Mouse (Mus musculus) adrenal gland, adult 18-20 months (tissue): ENCODE data around the gene 4930404H24Rik. TPM values are rescaled to one million over a fixed set of nuclear protein-coding genes. Genes with fewer than 3 reads are reported as not detected.

ENCODE experiments used
- DNase-seq, 2 experiments: peaks; one replicate each; pipeline ENCODE4 v3.0.0; 2021 to 2022; ENCODE audit warnings: low spot score in 2 of 2
- total RNA-seq, 2 experiments: library from RNA; stranded (reverse); gene quantifications; 1 replicate in 1 of 2; 2 replicates in 1 of 2; pipeline ENCODE4 v1.2.3; 2021

4930404H24Rik gene
- total RNA-seq, 2 experiments from 2014 or later, result not detected

DNA sequence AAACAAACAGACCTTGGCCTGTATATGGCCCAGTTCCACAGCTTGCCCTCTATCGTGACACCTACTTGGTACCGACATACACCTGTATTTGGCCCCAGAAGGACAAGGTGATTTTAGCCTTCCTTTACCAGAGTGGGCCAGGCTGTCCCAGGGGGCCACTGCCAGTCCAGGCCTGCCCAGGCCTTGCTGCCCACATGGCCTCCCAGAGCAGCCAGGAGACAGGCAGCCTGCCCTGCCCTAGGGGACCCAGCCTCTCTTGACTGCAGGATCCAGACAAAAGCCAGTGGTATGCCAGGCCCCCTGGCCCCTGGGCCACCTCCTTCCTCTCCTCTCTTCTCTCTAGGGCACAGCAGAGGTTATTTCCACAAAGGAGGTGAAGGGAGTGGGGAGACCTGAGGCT, 15.4 kb downstream of the 4930404H24Rik start:
- no peak for DNase-seq

DNA sequence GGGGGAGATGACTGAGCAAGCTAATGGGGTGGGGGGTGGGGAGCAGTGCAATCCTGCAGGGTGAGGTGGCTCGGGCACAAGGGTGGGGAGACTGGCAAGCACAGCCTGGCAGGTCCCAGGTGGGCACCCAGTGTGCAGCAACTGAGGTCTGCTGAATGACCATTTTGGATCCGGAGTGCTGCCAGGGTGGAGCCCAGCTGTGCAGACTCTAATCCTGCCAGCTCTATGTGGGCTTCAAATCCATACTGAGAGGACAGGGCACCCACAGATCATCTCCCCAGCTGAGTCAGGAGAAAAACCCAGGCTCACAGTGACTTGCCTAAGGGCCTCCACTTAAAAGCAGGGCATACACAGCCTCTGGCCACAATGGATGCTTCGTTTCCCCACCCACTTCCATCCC, 15.8 kb downstream of the 4930404H24Rik start:
- no peak for DNase-seq

DNA sequence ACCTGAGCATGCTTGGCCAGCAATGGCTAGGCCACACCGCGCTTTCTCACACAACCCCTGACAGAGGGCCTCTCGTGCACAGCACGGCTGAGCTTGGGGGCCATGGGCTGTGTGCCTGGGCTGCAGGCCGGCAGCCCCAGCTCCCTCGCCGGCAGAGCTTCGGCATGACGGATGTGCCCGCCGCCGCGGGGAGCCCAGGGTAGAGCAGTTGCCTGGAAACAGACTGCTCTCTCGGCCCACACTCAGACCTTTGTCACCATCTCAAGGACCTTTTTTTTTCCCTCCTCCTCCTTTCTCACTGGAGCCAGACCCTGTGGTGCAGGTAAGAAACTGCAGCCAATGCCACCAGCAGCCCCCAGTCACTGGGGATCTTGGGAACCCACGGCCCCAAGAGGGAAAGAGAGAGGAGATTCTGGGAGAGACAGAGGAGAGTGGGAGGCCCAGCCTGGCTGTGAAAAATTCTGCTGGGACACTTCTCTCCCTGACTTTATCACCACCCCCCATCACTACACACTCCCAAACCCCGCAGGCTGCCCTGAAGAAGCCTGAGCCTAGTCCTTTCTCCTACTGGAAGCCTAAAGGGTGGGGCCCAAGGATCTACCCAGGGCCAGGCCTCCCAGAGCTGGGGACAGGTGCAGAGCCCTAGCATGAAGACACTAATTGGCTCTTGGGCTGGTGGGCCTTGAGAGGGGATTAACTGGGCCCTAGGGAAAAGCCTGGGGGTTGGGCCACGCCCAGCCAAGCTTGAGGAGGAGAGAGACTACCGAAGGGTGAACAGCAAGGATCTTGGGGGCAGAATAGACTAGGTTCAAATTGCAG, 16.8 kb downstream of the 4930404H24Rik start:
- DNase-seq, result peak in 1 of 2 experiments; percentile 54

DNA sequence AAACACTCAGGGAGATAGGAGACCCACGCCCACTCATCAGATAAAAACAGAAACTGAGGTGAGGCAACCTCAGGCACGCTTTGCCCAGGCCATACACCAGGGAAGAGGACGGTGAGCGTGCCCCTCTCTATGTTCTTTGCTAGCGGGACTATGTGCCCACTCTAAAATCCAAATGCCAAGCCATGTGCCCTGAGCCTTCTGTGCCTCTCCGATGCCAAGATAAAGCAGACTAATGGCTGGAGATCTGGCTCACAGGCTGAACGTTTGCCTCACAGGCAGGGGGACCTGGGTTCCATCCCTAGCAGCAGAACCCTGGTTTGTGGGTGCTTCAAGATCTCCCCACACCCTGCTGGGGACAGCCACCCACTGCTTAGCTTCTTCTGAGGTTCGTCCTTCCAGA, 17.5 kb downstream of the 4930404H24Rik start:
- DNase-seq, result no peak

DNA sequence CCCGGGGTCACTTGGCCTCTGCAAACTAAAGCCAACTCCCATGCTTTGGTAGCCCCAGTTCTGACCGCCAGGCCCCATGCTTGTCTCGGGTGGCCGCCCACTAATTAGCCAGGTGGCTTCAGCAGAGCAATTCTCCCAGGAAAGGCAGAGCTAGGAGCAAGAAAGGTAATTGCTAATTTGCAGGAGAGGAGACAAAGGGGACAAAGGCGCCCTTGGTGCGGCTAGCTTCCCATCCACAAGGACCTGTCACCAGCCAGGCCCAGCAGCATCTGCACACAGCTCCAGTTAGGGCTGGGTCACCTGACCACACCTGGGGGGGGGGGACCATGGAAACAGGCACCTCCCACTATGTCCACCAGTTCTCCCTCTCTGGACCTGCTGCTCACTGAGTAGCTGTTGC, 19.0 kb downstream of the 4930404H24Rik start:
- no peak for DNase-seq

DNA sequence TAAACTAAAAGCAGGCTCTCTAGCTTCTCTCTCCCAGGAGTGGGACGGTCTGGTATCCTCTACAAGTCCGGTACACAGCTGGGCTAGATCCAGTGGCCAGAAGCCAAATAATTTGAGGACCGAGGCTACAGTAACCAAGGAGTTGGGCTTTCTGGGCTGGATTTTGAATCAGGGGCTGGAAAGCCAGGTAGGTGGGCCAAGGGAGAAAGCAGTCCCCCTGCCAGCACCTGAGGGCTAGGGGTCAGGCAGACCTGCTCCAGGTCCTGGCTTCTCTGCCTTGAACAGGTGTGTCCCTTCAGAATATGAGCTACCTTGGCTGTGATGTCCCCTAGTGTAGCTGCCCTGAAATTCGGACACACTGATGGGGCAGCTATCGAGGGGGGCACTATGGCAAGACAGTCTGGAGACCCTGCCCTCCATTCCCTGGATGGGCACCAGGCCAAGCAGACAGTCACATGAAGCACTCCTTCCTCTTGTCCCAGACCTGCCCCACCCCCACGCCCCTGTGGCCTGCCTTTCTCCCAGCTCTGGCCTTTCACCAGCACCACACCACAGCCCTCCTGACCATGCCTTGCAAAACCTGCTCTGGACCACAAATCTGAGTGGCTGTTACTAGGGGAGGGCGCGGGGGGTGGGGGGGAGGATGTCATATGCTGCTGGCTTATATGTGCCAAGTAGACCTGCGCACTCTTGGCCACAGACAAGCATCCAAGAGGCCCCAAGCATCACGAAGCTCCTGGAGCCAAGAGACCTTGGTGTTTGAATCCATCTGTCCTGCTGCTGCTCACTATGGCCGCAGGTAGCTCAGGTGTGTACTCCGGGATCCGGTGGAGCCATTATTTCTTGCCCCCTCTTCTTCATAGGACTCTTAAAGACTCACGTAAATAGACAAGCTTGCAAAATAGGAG, 20.1 kb downstream of the 4930404H24Rik start:
- DNase-seq, result no peak

DNA sequence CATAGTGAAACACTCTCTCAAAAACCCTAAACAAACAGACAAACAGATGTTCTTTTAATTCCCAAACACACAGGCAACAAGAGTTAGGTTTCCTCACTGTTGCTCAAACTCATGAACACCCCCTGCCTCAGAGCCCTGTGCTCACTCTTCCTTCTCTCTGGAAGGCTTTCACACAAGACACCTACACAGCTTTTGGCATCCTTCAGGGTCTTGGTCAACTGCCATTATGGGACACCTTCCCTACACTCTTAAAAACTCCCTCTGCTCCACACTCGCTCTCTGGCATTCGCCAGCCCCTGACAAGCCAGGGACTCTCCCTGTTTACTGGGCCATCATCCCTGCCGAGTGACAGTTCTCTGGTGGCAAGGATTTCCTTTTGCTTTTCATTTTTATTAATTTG, 21.4 kb downstream of the 4930404H24Rik start:
- no peak for DNase-seq

DNA sequence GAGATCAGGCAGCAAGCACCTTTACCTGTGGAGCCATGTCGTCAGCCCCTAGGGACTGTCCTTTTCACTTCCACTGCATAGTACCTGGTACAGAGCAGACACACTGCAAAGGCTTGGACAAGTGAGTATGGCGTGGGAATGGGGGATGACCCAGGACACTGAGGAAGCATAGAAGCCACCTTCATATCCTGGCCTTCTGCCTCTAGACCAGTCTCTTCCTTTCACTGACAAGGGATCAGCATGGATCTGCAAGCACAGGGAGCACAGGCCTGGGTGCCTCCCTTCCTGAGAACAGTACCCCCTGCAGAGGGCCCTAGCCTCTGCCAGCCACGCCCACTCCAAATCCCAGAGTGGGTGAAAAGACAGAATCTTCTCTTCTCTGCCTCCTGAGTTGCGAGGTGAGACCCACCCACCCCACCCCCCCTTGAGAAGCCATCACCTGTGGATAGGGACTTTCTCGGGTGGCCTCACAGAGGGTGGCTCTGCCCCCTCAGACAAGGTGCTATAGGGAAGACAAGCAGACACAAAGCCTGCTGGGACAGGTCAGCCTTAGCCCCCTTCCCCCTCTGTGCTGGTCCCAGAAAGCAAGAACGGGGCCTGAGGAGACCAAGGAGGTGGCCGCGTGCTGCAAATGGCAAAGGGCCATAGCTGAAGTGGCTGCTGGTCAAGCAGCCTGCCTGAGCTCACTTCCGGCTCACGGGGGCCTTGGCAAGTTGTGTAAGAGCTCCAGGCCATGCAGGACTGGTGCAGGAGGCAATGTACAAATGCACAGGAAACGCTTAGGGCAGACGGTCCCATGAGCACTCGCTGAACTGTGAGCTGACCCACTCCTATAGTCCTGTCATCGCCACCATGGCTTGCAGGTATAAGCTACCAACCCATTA, 22.1 kb downstream of the 4930404H24Rik start:
- no peak for DNase-seq

DNA sequence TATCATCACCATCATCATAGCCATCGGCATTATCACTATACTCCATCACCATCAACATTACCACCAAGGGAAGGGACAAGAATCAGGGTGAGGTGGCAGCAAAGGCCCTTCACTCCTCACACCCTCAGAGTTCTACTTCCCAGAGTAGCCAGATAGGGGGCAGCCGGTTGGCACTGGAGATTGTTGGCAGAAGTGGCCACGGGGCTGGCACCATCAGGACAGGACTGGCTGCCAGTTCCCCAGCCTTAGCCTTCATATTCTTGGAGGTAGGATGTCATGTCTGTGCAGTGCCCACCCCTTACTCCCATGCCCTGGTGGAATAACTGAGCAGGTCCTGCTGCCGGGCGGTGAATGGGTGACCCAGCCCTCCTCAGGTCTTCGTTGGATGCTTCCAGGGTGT, 23.0 kb downstream of the 4930404H24Rik start:
- DNase-seq, result no peak

DNA sequence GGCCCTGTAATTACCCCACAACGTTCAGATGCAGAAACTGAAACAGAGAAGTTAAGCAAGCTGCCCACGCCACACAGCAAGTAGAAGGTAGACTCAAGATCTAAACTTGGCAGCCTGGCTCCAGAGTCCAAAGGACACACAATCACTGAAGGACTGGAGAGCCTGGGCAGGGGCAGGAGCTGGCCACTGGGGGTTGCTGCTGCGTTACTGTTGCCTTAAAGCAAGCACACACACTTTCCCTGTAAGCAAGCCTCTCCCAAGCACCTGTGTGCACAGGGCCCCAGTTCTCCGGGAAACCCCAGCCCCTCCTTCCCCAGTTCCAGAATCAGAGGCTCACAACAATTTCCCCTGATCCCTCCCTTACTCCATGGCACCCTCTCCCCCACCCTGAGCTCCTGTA, 24.4 kb downstream of the 4930404H24Rik start:
- no peak for DNase-seq

DNA sequence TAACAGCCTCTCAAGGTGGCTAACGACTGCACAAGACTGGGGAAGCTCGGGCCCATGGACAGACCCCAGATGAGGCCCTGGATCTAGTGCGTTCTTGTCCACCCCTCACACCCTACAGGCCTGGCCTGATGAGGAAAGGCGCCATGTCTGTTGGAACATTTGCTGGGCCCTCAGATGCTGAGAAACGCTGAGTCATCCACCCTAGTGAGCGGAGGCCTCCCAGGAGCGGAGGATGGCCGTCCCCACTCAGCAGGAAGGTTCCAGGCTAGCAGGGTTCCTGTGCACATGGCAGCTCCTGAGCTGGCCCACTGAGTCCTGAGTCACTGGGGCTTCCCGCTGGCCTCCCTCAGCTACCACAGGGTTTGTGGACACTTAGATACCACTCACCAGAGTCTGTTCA, 27.5 kb downstream of the 4930404H24Rik start:
- no peak for DNase-seq

DNA sequence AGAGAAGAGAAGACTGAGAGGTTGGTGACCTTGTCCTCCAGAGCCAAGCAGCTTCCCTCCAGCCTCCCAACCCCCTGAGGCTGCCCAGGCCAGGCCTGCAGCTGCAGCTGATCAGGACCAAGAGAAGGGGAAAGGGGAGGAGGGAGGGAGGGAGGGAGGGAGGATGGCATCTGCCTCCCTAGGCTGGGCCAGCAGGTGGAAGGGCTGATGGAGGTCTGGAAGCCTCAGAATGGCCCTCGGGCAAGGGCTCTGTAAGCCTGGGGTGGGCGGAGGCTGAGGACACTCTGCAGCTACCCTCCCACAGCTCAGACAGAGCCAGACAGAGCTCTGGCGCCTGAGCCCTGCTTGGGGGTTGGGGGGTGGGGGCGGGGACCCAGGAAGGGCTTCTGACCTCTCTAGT, 29.7 kb downstream of the 4930404H24Rik start:
- DNase-seq, result no peak

DNA sequence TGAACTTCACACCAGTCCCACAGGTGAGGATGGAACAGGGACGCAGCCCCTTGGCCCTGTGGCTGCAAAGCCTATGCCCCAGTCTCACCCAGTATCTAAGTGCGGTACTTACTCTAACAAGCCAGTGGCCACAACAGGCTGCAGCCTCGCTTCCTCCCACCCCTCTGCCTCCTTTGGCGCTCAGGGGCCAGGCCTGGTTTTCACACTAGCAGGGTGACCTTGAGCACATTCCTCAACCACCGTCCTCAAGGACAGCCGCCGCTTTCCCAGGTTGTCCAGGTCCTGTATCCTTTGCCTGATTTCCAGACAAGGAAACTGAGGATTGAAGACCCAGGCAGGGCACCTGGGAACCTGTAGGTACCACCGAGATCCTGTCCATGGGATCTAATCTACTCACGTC, 30.6 kb downstream of the 4930404H24Rik start:
- DNase-seq, result no peak

DNA sequence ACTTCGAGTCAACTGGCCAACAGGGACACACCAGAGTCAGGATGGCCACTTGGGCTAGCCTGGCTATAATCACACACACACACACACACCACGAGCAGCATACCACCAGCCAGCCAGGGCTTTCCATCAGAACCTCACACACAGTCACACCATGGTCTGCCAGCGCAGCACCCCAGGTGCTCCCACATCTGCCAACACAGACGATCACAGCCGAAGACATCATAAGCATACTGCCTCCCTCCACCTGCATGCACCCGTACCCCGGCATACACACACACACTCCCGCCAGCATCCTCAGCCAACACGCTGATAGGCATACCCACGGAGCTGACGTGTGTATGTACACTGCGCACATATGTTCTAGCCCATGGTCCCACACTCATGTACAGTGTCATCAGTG, 31.1 kb downstream of the 4930404H24Rik start:
- DNase-seq, result no peak

DNA sequence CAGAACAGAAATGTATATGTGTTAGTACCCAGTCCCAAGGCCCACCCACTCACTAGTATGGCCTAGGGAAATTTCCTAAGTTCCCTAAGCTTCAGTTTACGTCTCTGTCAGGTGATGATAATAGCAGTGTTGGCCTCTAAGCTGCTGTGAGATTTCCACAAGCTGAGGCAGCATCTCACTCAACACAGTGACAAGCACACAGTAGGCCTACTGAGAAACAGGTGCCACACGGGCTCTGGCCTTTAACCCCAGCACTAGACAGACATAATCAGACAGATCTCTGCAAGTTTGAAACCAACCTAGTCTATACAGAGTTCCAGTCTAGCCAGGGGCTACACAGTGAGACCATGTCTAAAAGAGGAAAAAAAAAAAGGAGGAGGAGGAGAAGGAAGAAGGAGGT, 32.1 kb downstream of the 4930404H24Rik start:
- DNase-seq, result no peak

DNA sequence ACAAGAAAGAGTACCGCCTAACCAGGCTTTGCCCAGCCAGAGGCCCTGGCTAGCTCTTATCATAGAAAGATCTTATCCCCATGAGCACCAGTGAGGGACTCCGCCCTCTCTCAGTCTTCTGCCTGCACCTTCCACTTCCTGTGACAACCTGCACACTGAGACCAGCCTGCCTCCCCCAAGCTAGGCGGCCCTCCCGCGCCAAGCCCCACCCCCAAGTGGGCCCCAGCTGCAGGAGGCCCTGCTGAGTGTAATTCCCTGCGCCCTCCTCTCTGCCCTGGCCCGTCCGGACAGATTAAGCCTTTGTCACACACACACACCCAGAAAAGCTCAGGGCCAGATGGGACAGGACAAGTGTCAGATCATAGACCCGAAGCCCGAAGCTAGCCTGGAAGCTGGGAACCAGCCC, 33.3 kb downstream of the 4930404H24Rik start:
- DNase-seq, result no peak

DNA sequence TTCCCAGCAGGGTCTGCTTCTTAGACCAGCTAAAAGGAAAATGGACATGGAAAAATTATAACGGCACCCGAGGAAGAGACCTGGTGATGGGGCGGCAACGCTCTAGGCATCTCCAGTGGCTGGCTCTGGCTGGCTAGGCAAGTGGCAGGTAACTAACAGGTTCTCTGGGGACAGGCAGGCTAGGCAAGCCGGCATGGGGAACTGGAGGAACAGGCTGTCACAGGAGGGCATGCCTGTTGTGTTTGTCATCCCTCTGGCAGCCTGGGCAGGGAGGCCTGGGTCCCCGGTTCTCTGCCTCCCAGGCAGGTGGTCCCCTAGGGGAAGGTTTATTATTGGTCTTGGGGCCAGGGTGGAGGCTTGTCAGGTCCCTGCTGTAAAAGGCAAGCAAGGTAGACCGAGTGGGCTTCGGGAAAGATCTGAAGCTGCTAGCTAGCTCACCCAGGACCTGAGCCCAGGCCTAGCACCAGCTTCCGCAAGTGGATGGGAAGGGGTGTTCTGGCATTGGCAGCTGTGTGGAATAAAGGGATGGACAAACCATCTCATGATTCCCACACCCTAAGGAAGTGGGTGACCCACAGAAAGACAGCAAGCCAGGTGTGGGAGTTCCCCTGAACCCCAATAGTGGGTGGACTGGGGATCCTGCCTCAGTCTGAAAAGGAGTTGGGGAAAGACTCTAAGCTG, 34.4 kb downstream of the 4930404H24Rik start:
- DNase-seq, result no peak

DNA sequence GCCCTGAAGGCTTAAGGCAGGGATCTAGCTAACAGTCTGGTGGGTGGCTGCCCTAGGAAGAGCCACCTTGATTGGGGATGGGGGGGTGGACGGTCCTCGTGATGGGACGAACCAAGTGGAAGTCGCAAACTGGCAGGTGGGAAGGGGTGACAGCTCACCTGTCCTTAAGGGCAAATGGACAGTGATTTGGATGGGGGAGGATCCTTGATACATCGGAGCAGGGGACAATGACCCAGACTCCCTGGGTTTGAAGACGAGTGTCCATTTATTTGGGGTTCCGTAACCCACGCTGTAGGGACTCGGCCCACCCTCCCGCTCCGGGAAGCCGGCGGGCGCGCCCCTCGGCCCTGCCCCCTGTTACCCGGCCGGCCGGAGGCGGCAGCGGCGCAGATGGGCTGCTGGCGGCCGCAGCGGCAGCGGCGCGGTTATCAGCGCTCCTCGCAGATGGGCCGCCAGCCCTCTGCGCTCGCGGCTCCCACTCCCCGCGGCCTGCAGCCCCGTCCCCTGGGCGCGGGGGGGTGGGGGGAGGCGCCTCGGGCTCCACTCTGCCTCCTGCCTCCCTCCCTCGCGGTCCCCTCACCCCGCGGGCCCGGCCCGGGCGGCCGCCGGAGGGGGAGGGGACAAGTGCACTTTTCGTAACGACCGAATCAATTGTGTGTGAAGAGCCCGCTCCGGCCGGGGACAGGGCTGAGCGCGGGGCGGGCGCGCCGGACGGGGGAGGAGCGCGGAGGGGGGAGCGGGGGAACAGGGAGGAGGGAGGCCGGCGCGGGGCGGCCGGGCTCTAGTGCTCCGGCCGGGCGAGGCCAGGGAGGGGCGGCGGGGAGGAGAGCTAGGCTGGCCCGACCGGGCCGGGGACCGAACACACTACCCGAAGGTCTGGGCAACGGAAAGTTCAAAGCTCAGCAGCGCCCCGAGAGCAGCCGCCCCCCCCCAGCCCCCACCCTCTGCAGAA, 35.3 kb downstream of the 4930404H24Rik start:
- DNase-seq, result peak; percentile 69 to 70

DNA sequence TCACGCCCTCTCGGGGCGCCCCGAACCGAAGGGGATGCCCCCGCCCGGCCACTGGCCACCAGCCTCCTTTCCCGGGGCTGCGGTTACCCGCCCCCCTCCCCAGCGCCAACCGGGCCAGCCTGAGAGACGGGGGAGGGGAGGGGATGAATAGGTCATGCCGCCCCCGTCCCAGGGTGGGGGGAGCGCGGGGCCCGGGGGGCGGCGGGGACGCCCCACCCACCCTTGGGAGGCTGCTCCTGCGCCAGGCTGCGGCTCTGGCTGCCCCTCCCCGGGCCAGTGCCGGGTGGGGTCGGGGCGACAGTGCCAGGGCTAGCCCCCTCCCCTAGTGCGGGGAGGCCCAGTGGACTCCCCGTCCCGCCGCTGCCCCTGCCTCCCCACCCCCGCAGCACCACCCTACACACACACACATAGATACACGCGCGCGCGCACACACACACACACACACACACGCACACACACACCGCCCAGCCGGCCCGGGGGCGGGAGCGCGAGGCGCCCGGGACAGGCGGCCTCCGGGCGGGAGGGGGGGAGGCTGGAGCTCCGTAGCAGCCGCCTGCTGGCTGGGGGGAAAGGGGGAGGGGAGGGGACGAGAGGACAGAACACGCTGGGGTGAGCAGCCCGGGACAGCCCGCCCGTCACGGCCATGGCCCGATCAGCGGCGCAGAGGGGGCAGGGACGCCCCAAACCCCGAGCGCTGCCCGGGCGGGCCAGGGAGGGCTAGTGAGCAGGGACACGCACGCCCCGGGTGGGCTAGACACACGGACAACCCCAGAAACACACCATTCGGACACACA, 36.2 kb downstream of the 4930404H24Rik start:
- DNase-seq, result peak; percentile 44 to 51
